Mouse (Mus musculus) bone marrow, adult 2 months (tissue): ENCODE measurements around the gene Bace2.

Experiments used
- CTCF ChIP-seq: fragments of 200-500 bp; IDR thresholded peaks from 2 replicates; pipeline ENCODE4 v1.5.1; 2011; ENCODE audit warnings: low read length, control low read depth; ENCODE audit not compliant: control insufficient read depth, insufficient read depth
- POLR2A ChIP-seq: fragments of 200-500 bp; IDR thresholded peaks from 2 replicates; pipeline ENCODE4 v1.6.1; 2011; ENCODE audit warnings: low read depth, mild to moderate bottlenecking, control low read depth, low read length, borderline replicate concordance; ENCODE audit not compliant: control insufficient read depth

DNA sequence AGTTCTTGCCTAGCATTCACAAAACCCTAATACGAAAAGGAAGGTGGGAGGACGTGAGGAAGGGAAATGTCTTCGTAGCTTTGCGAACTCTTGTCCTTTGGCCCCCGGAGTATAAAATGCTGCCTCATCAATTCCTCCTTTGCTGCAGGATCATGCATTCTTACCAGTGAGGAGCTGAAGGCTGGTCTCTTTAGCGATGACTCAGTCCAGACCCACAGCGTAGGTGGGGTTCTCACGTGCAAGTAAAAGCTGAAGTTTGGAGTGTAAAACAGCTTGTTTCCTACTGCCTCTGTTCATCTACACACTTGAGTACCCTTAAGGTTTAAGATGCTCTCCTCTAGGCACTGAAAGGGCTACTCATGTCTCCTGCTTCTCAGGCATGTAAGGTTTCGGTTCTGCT is 85.4 kb downstream of the Bace2 start:
- TF ChIP-seq CTCF, result no peak
- no peak for TF ChIP-seq POLR2A
